Mouse (Mus musculus) T-helper 1 cell (primary cell): ENCODE measurements around the gene Olfr76.
"Not testable (repeated sequence)": the region's sequence is repeated elsewhere in the genome, so short reads cannot be mapped to it uniquely, and the experiment has no call there.

ENCODE experiments used
- in situ Hi-C: fragments of 300-600 bp; cut with MboI, MseI; formaldehyde crosslinking; loops from one replicate; pipeline ENCODE4 v1.15.1; 2025; ENCODE audit warnings: high pct_unique_total_duplicates

Olfr76 gene

GRCm38 (mm10) chr19:12123103-12123502, at the start of gene Olfr76:
Gene Olfr76 (minus strand): TSS chr19:12123203.
- in situ Hi-C loops = no loop called here

- in situ Hi-C loops = loop anchor here (5.0 kb wide), 1 partner anchor 62 kb away; the partner anchor contains the start of gene Olfr1432
Measured at GRCm38 (mm10) chr19:12170062-12170599, 47.1 kb upstream of the Olfr76 start, which contains the start of gene Olfr1555-ps1. Gene Olfr1555-ps1 (minus strand): TSS chr19:12170112.

GRCm38 (mm10) chr19:12145452-12145851, 22.4 kb upstream of the Olfr76 start:
- in situ Hi-C loops = no loop called here

- in situ Hi-C loops = no loop called here
Measured at GRCm38 (mm10) chr19:12143356-12143755, 20.4 kb upstream of the Olfr76 start.

- in situ Hi-C loops = loop anchor here (10.0 kb wide), 1 partner anchor 281 kb away; the partner anchor contains the start of gene Olfr1441
Measured at GRCm38 (mm10) chr19:12134289-12134688, 11.3 kb upstream of the Olfr76 start.

GRCm38 (mm10) chr19:12116464-12116863, 6.5 kb downstream of the Olfr76 start:
- in situ Hi-C loops = no loop called here

- in situ Hi-C loops = no loop called here
Measured at GRCm38 (mm10) chr19:12115797-12116196, 7.2 kb downstream of the Olfr76 start, which contains the start of gene Olfr1428. Gene Olfr1428 (minus strand): TSS chr19:12115897.

- in situ Hi-C loops = no loop called here
Measured at GRCm38 (mm10) chr19:12113807-12114206, 9.2 kb downstream of the Olfr76 start.

- in situ Hi-C loops = no loop called here
Measured at GRCm38 (mm10) chr19:12104541-12104940, 18.5 kb downstream of the Olfr76 start.

GRCm38 (mm10) chr19:12103234-12103633, 19.8 kb downstream of the Olfr76 start, which contains the start of gene Olfr1427:
Gene Olfr1427 (minus strand): TSS chr19:12103334.
- in situ Hi-C loops = no loop called here

GRCm38 (mm10) chr19:12091913-12092312, 31.1 kb downstream of the Olfr76 start, which contains the start of gene Olfr1426:
Gene Olfr1426 (minus strand): TSS chr19:12092013.
- in situ Hi-C loops = no loop called here

GRCm38 (mm10) chr19:12077631-12078030, 45.4 kb downstream of the Olfr76 start, which contains the start of gene Olfr1425:
Gene Olfr1425 (minus strand): TSS chr19:12077731.
- in situ Hi-C loops = not testable (repeated sequence)

GRCm38 (mm10) chr19:12069546-12069945, 53.5 kb downstream of the Olfr76 start:
- in situ Hi-C loops = not testable (repeated sequence)
